Mouse (Mus musculus) limb, embryonic 12.5 days (tissue): Measurements from ENCODE around the gene Sh3bgrl2. TPM values are rescaled to one million over a fixed set of nuclear protein-coding genes. Genes with fewer than 3 reads are reported as not detected.

Experiments
- ATAC-seq: fragments of 200-750 bp; cut with Nextera tagmentation; 2 replicates; pipeline ENCODE4 v1.8.0; 2017; ENCODE audit warnings: low read depth, moderate TSS enrichment; ENCODE audit not compliant: insufficient number of reproducible peaks, insufficient read depth, low FRiP score, low TSS enrichment
- H3K27ac ChIP-seq: fragments of 300-500 bp; sonication (generic); 2 replicates; pipeline ENCODE4 v1.5.1; 2016; ENCODE audit warnings: mild to moderate bottlenecking, moderate library complexity
- H3K27me3 ChIP-seq: fragments of 300-500 bp; sonication (generic); 2 replicates; pipeline ENCODE4 v1.6.1; 2016; ENCODE audit warnings: mild to moderate bottlenecking, moderate library complexity
- H3K36me3 ChIP-seq: fragments of 300-500 bp; sonication (generic); 2 replicates; pipeline ENCODE4 v1.6.1; 2016; ENCODE audit warnings: mild to moderate bottlenecking, moderate library complexity
- H3K4me1 ChIP-seq: fragments of 300-500 bp; sonication (generic); replicated peaks from 2 replicates; pipeline ENCODE4 v1.6.1; 2016
- H3K4me2 ChIP-seq: fragments of 300-500 bp; sonication (generic); 2 replicates; pipeline ENCODE4 v1.6.1; 2016; ENCODE audit warnings: mild to moderate bottlenecking, moderate library complexity
- H3K4me3 ChIP-seq: fragments of 300-500 bp; sonication (generic); replicated peaks from 2 replicates; pipeline ENCODE4 v1.5.1; 2016; ENCODE audit warnings: mild to moderate bottlenecking
- H3K9ac ChIP-seq: fragments of 300-500 bp; sonication (generic); replicated peaks from 2 replicates; pipeline ENCODE4 v1.6.1; 2016; ENCODE audit warnings: mild to moderate bottlenecking, moderate library complexity
- H3K9me3 ChIP-seq: fragments of 300-500 bp; sonication (generic); 2 replicates; pipeline ENCODE4 v1.6.1; 2016; ENCODE audit warnings: mild to moderate bottlenecking, moderate library complexity
- WGBS: fragments of 180-500 bp; shearing (Covaris S2); methylation state at CpG from one replicate; pipeline ENCODE4 v1.1.7; 2016; 5-methylcytosine and 5-hydroxymethylcytosine counted together
- polyA plus RNA-seq: library from polyadenylated mRNA; unstranded; fragments of >200 nt; fragmentation: Nextera tagmentation; extraction: Ambion mirVana; gene quantifications from 2 replicates; pipeline ENCODE4 v1.2.1, GENCODE M21; 2016

The Sh3bgrl2 gene
- polyA plus RNA-seq, 1 experiment from 2014 or later: 9.6 TPM

- Histone ChIP-seq H3K4me2 (no peak overlapping the region), H3K4me3 (no peak overlapping the region), H3K27me3 (no peaks in the 10 kb centered on the region), H3K36me3 (no peaks in the 10 kb centered on the region), H3K9ac (no peak overlapping the region), H3K27ac (no peak overlapping the region), H3K9me3 (no peaks in the 10 kb centered on the region), H3K4me1 (peaks cover 22% of the 10 kb centered on the region)
- WGBS: 90% methylated on average over 5 of the region's 5 CpGs
- ATAC-seq: no peak
Measured at GRCm38 (mm10) chr9:83593811-83594210, 45.7 kb downstream of the Sh3bgrl2 start.

- ATAC-seq: no peak
- no peak overlapping the region for H3K4me2 ChIP-seq
- H3K27ac ChIP-seq: no peak overlapping the region
- no peak overlapping the region for H3K4me3 ChIP-seq
- no peaks in the 10 kb centered on the region for H3K27me3 ChIP-seq
- H3K4me1 ChIP-seq: peaks cover 15% of the 10 kb centered on the region
- H3K36me3 ChIP-seq: no peaks in the 10 kb centered on the region
- WGBS: 86% methylated on average over 6 of the region's 6 CpGs
- no peak overlapping the region for H3K9ac ChIP-seq
- no peaks in the 10 kb centered on the region for H3K9me3 ChIP-seq
Measured at GRCm38 (mm10) chr9:83596132-83596531, 48.0 kb downstream of the Sh3bgrl2 start.

DNA sequence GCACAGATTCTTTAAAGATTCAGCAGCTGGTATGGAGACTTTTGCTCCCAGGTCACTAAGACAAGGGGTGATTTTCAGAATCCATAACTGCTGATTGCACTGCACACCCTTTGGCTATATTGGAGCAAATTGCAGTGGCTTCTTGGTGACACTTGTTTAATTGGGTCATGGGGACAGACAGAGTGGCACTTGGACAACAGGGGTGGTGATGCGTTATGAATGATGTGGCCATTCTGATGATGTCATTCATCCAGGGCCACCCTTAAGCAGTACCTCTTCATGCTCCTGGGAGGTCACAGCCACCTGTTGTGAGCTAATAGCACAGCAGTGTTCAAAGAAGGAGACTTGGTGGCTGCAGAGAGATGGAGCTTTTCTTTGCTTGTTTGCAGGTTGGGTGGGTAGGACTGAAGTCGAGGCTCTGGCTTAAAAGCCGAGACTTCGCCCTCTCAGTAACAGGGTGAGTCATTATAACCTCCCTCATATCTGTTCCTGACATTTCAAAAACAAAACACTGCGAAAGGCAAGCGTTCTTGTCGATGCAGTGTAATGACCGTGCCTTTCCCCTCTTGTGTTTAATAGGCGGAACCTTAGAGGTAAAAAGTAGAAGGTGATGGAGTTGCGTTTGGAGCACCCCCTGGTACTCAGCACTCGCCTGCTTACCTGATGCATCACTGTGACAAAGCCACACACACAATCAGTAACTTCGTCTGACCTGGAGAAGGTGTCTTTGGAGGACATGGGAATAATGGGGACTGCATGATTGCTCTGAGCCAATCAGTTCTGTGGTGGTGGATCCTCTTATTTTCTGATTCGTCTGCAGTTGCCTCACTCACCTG lies 48.7 kb downstream of the Sh3bgrl2 start:
- Histone ChIP-seq H3K4me1 (peaks cover 14% of the 10 kb centered on the region), H3K4me3 (no peak overlapping the region), H3K9ac (no peak overlapping the region), H3K36me3 (no peaks in the 10 kb centered on the region), H3K27ac (no peak overlapping the region), H3K27me3 (no peaks in the 10 kb centered on the region), H3K9me3 (no peaks in the 10 kb centered on the region), H3K4me2 (no peak overlapping the region)
- no peak for ATAC-seq
- 87% methylated on average over 13 of the region's 13 CpGs for WGBS

DNA sequence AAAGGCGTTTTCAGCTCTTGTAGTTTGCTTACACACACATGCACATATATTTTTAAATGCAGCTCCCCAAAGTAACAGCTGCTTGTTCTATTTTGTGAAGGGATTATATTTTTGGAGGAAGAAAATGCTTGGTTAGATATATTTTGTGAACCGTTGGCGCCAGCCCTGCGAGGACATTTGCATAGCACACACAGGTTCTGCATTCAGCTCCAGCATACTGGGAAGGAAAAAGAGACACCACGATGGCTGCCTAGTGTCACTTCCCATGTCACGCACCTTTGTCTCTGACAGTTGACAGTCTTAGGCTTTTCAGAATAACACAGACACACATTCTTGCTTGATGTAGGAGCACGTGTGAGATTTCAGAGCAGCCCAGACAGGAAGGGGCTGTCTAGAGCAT lies 49.9 kb downstream of the Sh3bgrl2 start:
- Histone ChIP-seq H3K27me3 (no peaks in the 10 kb centered on the region), H3K36me3 (no peaks in the 10 kb centered on the region), H3K4me3 (no peak overlapping the region), H3K27ac (no peak overlapping the region), H3K4me1 (peaks cover 10% of the 10 kb centered on the region), H3K9me3 (no peaks in the 10 kb centered on the region), H3K4me2 (no peak overlapping the region), H3K9ac (no peak overlapping the region)
- 84% methylated on average over 7 of the region's 7 CpGs for WGBS
- no peak for ATAC-seq

- Histone ChIP-seq H3K36me3 (no peaks in the 10 kb centered on the region), H3K4me3 (no peak overlapping the region), H3K27ac (no peak overlapping the region), H3K9me3 (no peaks in the 10 kb centered on the region), H3K4me1 (peaks cover 10% of the 10 kb centered on the region), H3K27me3 (no peaks in the 10 kb centered on the region), H3K9ac (no peak overlapping the region), H3K4me2 (no peak overlapping the region)
- ATAC-seq: no peak
- 56% methylated on average over 6 of the region's 6 CpGs for WGBS
Measured at GRCm38 (mm10) chr9:83599505-83599904, 51.4 kb downstream of the Sh3bgrl2 start.

- 69% methylated on average over 10 of the region's 10 CpGs for WGBS
- no peaks in the 10 kb centered on the region for H3K9me3 ChIP-seq
- no peaks in the 10 kb centered on the region for H3K27me3 ChIP-seq
- H3K9ac ChIP-seq: no peak overlapping the region
- no peak overlapping the region for H3K4me2 ChIP-seq
- ATAC-seq: no peak
- H3K36me3 ChIP-seq: no peaks in the 10 kb centered on the region
- no peak overlapping the region for H3K27ac ChIP-seq
- H3K4me1 ChIP-seq: peaks cover 10% of the 10 kb centered on the region
- no peak overlapping the region for H3K4me3 ChIP-seq
Measured at GRCm38 (mm10) chr9:83600286-83601048, 52.3 kb downstream of the Sh3bgrl2 start.

DNA sequence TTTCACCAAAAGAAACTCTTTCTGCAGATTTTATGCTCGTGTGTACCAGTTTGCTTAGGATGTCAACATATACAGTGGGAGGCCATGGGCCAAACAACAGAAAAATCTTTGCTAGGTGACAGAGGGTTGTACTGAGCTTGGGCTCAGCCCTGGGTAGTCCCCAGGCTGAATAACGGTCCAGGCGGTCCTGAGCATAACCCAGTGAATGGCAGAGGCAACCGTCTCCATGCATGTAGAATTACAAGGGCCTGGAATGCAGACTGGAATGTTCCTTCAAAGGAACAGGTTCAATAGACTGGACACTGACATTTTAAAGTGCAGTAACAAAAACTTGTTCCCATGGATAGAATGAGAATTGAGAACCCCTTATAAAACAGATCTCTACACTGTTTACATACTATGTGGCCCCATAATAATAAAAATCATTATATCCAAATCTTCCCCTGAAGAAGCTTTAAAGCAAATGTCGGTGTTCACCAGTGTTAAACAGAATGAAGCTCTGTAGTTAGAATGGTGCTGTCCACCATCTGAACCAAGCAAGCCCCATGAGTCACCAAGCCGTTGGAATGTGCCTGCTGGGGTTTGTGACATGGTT lies 54.1 kb downstream of the Sh3bgrl2 start:
- peaks cover 10% of the 10 kb centered on the region for H3K4me1 ChIP-seq
- ATAC-seq: no peak
- no peaks in the 10 kb centered on the region for H3K27me3 ChIP-seq
- H3K4me2 ChIP-seq: no peak overlapping the region
- H3K9me3 ChIP-seq: no peaks in the 10 kb centered on the region
- no peak overlapping the region for H3K27ac ChIP-seq
- H3K9ac ChIP-seq: no peak overlapping the region
- WGBS: 63% methylated on average over 6 of the region's 6 CpGs
- no peaks in the 10 kb centered on the region for H3K36me3 ChIP-seq
- H3K4me3 ChIP-seq: no peak overlapping the region

- ATAC-seq: no peak
- Histone ChIP-seq H3K9me3 (no peaks in the 10 kb centered on the region), H3K9ac (no peak overlapping the region), H3K4me1 (peaks cover 10% of the 10 kb centered on the region), H3K4me3 (no peak overlapping the region), H3K27ac (no peak overlapping the region), H3K4me2 (no peak overlapping the region), H3K27me3 (no peaks in the 10 kb centered on the region), H3K36me3 (no peaks in the 10 kb centered on the region)
- WGBS: 84% methylated on average over 2 of the region's 2 CpGs
Measured at GRCm38 (mm10) chr9:83603159-83603558, 55.0 kb downstream of the Sh3bgrl2 start.

- 67% methylated on average over 8 of the region's 8 CpGs for WGBS
- Histone ChIP-seq H3K27me3 (no peaks in the 10 kb centered on the region), H3K4me2 (no peak overlapping the region), H3K36me3 (no peaks in the 10 kb centered on the region), H3K4me1 (no peaks in the 10 kb centered on the region), H3K27ac (no peak overlapping the region), H3K9ac (no peak overlapping the region), H3K9me3 (no peaks in the 10 kb centered on the region), H3K4me3 (no peak overlapping the region)
- ATAC-seq: peak; percentile 27; the same call in 1 of the 2 replicates
Measured at GRCm38 (mm10) chr9:83605886-83606640, 57.9 kb downstream of the Sh3bgrl2 start.

GRCm38 (mm10) chr9:83608135-83608534 lies 60.0 kb downstream of the Sh3bgrl2 start:
- no peak for ATAC-seq
- no peaks in the 10 kb centered on the region for H3K27me3 ChIP-seq
- no peaks in the 10 kb centered on the region for H3K9me3 ChIP-seq
- H3K4me3 ChIP-seq: no peak overlapping the region
- H3K36me3 ChIP-seq: no peaks in the 10 kb centered on the region
- H3K27ac ChIP-seq: no peak overlapping the region
- WGBS: 53% methylated on average over 1 of the region's 1 CpGs
- H3K4me2 ChIP-seq: no peak overlapping the region
- no peak overlapping the region for H3K9ac ChIP-seq
- 0 out of 2 replicates have a peak, but pooled peaks cover under 1% of the 10 kb centered on the region for H3K4me1 ChIP-seq
